Mouse (Mus musculus): Measurements from ENCODE around the gene Nanos3. TPM values are rescaled to one million over a fixed set of nuclear protein-coding genes. Genes with fewer than 3 reads are reported as not detected.

Nanos3 gene
- 1.2 and 1.8 TPM in 2 replicates for polyA plus RNA-seq (2014; fragmentation: Nextera tagmentation; extraction: Ambion mirVana)

DNA sequence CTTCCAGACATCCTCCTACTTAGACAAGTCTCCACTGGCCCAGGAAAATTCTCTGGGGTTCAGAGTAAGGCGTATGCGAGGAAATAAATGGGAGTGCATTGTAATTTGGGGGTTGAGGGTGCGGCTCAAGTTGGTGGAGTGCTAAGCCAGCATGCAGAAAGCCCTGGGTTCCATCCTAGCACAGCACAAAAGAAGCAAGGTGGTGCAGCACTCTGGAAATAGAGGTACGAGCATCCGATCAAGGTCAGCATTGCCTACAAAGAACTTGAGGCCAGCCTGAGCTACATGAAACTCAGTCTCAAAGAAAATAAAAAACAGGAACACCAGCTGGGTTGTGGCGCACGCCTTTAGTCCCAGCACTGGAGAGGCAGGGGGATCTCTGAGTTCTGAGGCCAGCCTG, at the start of gene Nanos3:
Nanos3 (minus strand) TSS at position 101 of the 400 bp plus-strand sequence.
- Histone ChIP-seq H3K4me3 (ENCODE audit: low read depth, low read length) (peak within 1 kb of the TSS; percentile 69), H3K27me3 (replicated peaks; ENCODE audit: control insufficient read depth, insufficient read depth, low read length) (peaks cover 25% of the 10 kb centered on the region), H3K4me2 (peak within 1 kb of the TSS; percentile 91), H3K9ac (ENCODE audit: low read depth, low read length) (peak within 1 kb of the TSS; percentile 82), H3K4me1 (replicated peaks; ENCODE audit: control insufficient read depth, insufficient read depth, low read length) (peaks cover 24% of the 10 kb centered on the region), H3K27ac (ENCODE audit: low read depth, low read length) (no peak within 1 kb of the TSS), H3K9me3 (ENCODE audit: control insufficient read depth, low read length) (no peaks in the 10 kb centered on the region), H3K36me3 (ENCODE audit: control insufficient read depth, insufficient read depth, low read length) (no peaks in the 10 kb centered on the region)
- no peak for DNase-seq (ENCODE audit: low spot score)
- 95% methylated on average over 7 of the region's 7 CpGs for WGBS
- ATAC-seq (replicated peaks; ENCODE audit: low FRiP score) = no peak

DNA sequence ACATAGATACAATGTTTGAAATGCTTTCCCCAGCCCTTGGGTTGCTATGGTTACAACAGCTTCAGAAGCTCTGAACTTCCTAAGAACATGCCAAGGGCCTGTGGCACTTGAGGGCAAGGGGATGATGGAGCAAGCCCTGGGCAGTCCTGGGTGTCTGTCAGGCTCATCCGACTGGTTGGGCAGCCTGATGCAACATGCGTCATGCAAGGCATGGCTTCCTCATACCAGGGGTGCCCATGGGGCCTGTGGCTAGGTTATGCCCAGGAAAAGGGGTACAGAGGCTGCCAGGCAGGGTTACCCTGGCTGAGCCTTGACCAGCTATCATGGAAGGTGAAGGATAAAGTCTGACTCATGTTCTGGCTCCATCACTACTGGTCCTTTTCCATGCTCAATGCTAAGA, 48.0 kb upstream of the Nanos3 start:
- ATAC-seq (replicated peaks; ENCODE audit: low FRiP score) = no peak
- Histone ChIP-seq H3K9ac (ENCODE audit: low read depth, low read length) (no peak overlapping the region), H3K36me3 (ENCODE audit: control insufficient read depth, insufficient read depth, low read length) (peaks cover 10% of the 10 kb centered on the region; the same call in 1 of the 2 replicates)

DNA sequence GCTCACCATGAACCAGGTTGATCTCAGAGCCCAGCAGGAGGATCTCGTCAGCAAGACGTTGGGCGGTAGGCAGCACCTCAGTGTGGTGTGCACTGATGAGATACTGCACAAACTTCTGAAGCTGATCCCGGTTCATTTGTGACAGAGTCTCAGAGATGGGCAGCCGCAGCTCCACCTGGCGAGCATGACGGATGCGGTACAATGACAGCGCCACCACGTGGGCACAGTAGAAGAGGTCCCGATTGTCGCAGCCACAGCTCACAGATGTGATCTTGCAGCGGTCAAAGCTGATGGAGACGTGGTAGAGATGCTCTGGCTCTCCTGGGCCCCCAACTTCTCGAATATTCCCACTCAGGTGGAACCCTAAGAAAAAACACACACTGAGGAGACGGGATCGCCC, 45.7 kb upstream of the Nanos3 start:
- no peak for ATAC-seq (replicated peaks; ENCODE audit: low FRiP score)
- Histone ChIP-seq H3K4me1 (replicated peaks; ENCODE audit: control insufficient read depth, insufficient read depth, low read length) (peaks cover 4% of the 10 kb centered on the region; the same call in 1 of the 2 replicates), H3K9ac (ENCODE audit: low read depth, low read length) (no peak overlapping the region), H3K4me2 (no peak overlapping the region), H3K4me3 (ENCODE audit: low read depth, low read length) (no peak overlapping the region), H3K9me3 (ENCODE audit: control insufficient read depth, low read length) (no peaks in the 10 kb centered on the region), H3K36me3 (ENCODE audit: control insufficient read depth, insufficient read depth, low read length) (peaks cover 17% of the 10 kb centered on the region; the same call in 1 of the 2 replicates), H3K27ac (ENCODE audit: low read depth, low read length) (no peak overlapping the region), H3K27me3 (replicated peaks; ENCODE audit: control insufficient read depth, insufficient read depth, low read length) (no peaks in the 10 kb centered on the region)
- DNase-seq (ENCODE audit: low spot score) = no peak
- 72% methylated on average over 17 of the region's 17 CpGs for WGBS

More for the DNA sequence above, 48.0 kb upstream of the Nanos3 start:
- DNase-seq (ENCODE audit: low spot score) = no peak
- WGBS = 80% methylated on average over 2 of the region's 2 CpGs
- Histone ChIP-seq H3K9me3 (ENCODE audit: control insufficient read depth, low read length) (no peaks in the 10 kb centered on the region), H3K4me3 (ENCODE audit: low read depth, low read length) (no peak overlapping the region), H3K27me3 (replicated peaks; ENCODE audit: control insufficient read depth, insufficient read depth, low read length) (no peaks in the 10 kb centered on the region), H3K4me2 (no peak overlapping the region), H3K27ac (ENCODE audit: low read depth, low read length) (no peak overlapping the region), H3K4me1 (replicated peaks; ENCODE audit: control insufficient read depth, insufficient read depth, low read length) (peaks cover 10% of the 10 kb centered on the region)

DNA sequence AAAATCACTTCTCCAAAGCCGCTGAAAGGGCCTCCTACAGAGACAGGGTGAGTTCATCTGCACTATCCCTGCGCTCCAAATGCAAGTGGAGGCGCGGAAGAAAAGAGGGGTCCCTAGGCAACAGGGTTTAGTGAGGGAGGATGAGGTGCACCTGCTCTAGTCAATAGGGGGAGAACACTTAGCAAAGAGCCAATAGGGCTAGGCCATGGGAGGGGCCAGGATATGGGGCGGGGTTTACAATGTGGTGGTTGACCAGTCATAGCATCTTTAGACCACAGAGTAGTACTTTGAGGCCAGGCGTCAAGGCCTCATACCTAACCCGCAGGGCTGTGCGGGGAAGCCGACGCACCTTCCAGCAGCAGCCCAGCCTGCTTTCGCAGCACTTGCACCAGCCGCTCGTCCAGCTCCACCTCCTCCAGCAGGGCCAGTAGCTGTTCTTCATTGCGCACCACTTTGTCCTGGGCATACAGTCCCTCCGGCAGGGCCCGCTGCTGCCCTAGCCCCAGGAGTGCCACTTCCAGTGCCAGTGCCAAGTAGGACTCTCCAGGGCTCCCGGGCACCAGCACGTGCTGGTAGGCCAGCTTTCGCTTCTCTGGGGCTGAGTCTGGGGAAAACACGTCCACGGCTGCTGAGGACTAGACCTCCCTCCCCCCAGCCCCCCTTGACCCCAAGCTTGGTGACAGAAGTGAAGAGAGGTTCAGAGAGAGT, 38.5 kb upstream of the Nanos3 start:
- Histone ChIP-seq H3K9me3 (ENCODE audit: control insufficient read depth, low read length) (no peaks in the 10 kb centered on the region), H3K36me3 (ENCODE audit: control insufficient read depth, insufficient read depth, low read length) (peaks cover 28% of the 10 kb centered on the region), H3K27me3 (replicated peaks; ENCODE audit: control insufficient read depth, insufficient read depth, low read length) (no peaks in the 10 kb centered on the region), H3K27ac (ENCODE audit: low read depth, low read length) (no peak overlapping the region), H3K9ac (ENCODE audit: low read depth, low read length) (no peak overlapping the region), H3K4me1 (replicated peaks; ENCODE audit: control insufficient read depth, insufficient read depth, low read length) (peaks cover 7% of the 10 kb centered on the region), H3K4me2 (no peak overlapping the region), H3K4me3 (ENCODE audit: low read depth, low read length) (no peak overlapping the region)
- WGBS = 83% methylated on average over 21 of the region's 21 CpGs
- DNase-seq (ENCODE audit: low spot score) (no peak), ATAC-seq (replicated peaks; ENCODE audit: low FRiP score) (peak; percentile 53; the same call in 1 of the 2 replicates)

DNA sequence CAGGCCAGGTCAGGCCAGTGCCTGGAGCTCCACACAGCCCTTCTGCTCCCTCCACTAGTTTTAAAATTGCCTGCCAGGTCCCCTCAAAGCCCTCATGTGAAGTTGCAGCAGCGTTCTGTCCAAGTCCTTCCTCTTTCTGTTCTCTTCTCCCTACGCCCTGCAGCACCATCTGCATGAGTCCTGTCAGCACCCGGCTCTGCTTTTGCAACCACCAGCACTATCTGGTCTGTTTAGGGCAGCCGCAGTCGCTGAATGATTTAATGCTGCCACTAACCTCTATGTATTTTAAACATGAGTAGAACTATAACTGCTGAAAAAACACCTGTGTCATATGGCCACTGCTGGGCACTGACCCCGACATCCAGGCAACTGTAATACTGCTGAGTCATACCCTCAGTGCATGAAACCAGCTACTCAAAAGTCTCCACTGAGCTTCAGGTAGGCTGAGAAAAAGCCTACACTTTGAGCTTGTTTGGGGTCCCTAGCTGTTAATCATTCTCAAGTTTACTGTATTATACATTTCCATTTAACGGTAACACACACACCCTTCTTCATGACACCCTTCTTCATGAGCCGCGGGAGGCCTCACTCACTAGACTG, 37.6 kb upstream of the Nanos3 start:
- DNase-seq (ENCODE audit: low spot score) (no peak), ATAC-seq (replicated peaks; ENCODE audit: low FRiP score) (no peak)
- Histone ChIP-seq H3K27me3 (replicated peaks; ENCODE audit: control insufficient read depth, insufficient read depth, low read length) (no peaks in the 10 kb centered on the region), H3K4me1 (replicated peaks; ENCODE audit: control insufficient read depth, insufficient read depth, low read length) (peaks cover 7% of the 10 kb centered on the region), H3K27ac (ENCODE audit: low read depth, low read length) (0 out of 2 replicates have a peak overlapping the region, but pooled peaks have one; percentile 1), H3K9me3 (ENCODE audit: control insufficient read depth, low read length) (no peaks in the 10 kb centered on the region), H3K9ac (ENCODE audit: low read depth, low read length) (no peak overlapping the region), H3K36me3 (ENCODE audit: control insufficient read depth, insufficient read depth, low read length) (peaks cover 21% of the 10 kb centered on the region), H3K4me3 (ENCODE audit: low read depth, low read length) (no peak overlapping the region), H3K4me2 (no peak overlapping the region)
- 68% methylated on average over 9 of the region's 9 CpGs for WGBS

DNA sequence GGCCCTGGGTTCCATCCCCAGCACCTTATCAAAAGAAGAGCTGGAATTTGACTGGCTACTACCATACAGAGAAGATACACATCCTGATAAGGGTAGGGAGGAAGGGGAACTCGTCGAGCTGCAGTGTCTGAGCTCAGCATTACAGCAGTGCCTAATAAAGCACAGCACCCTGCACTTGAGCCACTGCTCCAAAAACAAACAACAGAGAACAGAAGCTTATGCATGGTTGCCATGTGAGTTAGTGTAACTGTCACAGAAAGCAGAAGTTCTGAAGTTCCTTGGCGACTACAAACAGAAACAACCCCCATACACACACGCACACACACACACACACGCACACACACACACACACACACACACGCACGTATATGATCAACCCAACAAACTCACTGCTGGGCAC, 35.1 kb upstream of the Nanos3 start:
- no peak for DNase-seq (ENCODE audit: low spot score)
- H3K27me3 ChIP-seq (replicated peaks; ENCODE audit: control insufficient read depth, insufficient read depth, low read length) = no peaks in the 10 kb centered on the region
- H3K27ac ChIP-seq (ENCODE audit: low read depth, low read length) = no peak overlapping the region
- no peaks in the 10 kb centered on the region for H3K9me3 ChIP-seq (ENCODE audit: control insufficient read depth, low read length)
- ATAC-seq (replicated peaks; ENCODE audit: low FRiP score) = no peak
- no peak overlapping the region for H3K4me2 ChIP-seq
- no peak overlapping the region for H3K9ac ChIP-seq (ENCODE audit: low read depth, low read length)
- peaks cover 7% of the 10 kb centered on the region for H3K4me1 ChIP-seq (replicated peaks; ENCODE audit: control insufficient read depth, insufficient read depth, low read length)
- WGBS = 63% methylated on average over 7 of the region's 7 CpGs
- no peak overlapping the region for H3K4me3 ChIP-seq (ENCODE audit: low read depth, low read length)
- peaks cover 20% of the 10 kb centered on the region for H3K36me3 ChIP-seq (ENCODE audit: control insufficient read depth, insufficient read depth, low read length)

DNA sequence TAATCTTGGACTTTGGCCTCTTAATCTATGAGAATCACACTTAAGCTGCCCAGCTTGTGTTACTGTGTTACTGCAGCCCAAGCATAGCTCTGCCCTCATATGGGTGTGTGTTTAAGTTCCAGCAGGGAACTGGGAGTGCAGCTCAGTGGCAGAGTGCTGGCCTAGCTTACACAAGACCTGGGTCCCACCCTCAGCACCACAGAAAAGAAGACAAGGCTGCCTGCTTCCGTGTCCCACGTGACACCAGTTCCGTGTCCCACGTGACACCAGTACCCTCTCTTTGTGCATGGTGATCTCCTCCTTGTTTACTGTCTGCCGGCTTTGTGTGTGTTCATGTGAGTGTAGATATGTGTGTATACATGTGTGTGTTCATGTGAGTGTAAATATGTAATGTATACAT, 33.1 kb upstream of the Nanos3 start:
- peaks cover 9% of the 10 kb centered on the region for H3K36me3 ChIP-seq (ENCODE audit: control insufficient read depth, insufficient read depth, low read length)
- 94% methylated on average over 5 of the region's 5 CpGs for WGBS
- H3K4me2 ChIP-seq = no peak overlapping the region
- ATAC-seq (replicated peaks; ENCODE audit: low FRiP score) = no peak
- H3K9ac ChIP-seq (ENCODE audit: low read depth, low read length) = no peak overlapping the region
- H3K4me3 ChIP-seq (ENCODE audit: low read depth, low read length) = no peak overlapping the region
- no peak overlapping the region for H3K27ac ChIP-seq (ENCODE audit: low read depth, low read length)
- no peak for DNase-seq (ENCODE audit: low spot score)
- H3K4me1 ChIP-seq (replicated peaks; ENCODE audit: control insufficient read depth, insufficient read depth, low read length) = peaks cover 7% of the 10 kb centered on the region
- H3K9me3 ChIP-seq (ENCODE audit: control insufficient read depth, low read length) = no peaks in the 10 kb centered on the region
- H3K27me3 ChIP-seq (replicated peaks; ENCODE audit: control insufficient read depth, insufficient read depth, low read length) = no peaks in the 10 kb centered on the region

DNA sequence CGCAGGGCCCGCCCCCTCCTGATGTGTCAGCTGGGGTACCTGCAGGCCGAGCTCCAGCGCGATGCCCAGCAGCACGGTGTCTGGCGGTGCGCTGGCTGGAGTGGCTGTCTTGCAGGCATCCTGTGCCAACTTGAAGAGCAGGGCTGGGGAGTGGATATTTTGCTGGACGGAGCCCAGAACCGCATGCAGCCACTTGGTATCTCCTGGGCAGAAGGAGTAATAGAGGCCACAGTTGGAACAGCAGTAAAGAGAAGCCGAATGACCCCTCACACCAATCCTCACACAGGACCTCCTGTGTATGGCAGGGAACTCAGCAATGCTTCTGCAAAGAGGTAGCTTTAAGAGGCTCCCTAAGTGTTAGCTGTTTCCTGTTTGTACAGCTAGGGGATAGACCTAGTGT, 32.2 kb upstream of the Nanos3 start:
- no peak for ATAC-seq (replicated peaks; ENCODE audit: low FRiP score)
- WGBS = 95% methylated on average over 11 of the region's 11 CpGs
- no peak for DNase-seq (ENCODE audit: low spot score)
- Histone ChIP-seq H3K9ac (ENCODE audit: low read depth, low read length) (no peak overlapping the region), H3K4me2 (no peak overlapping the region), H3K36me3 (ENCODE audit: control insufficient read depth, insufficient read depth, low read length) (peaks cover 11% of the 10 kb centered on the region), H3K27me3 (replicated peaks; ENCODE audit: control insufficient read depth, insufficient read depth, low read length) (no peaks in the 10 kb centered on the region), H3K27ac (ENCODE audit: low read depth, low read length) (no peak overlapping the region), H3K4me1 (replicated peaks; ENCODE audit: control insufficient read depth, insufficient read depth, low read length) (0 out of 2 replicates have a peak, but pooled peaks cover 2% of the 10 kb centered on the region), H3K9me3 (ENCODE audit: control insufficient read depth, low read length) (no peaks in the 10 kb centered on the region), H3K4me3 (ENCODE audit: low read depth, low read length) (no peak overlapping the region)

DNA sequence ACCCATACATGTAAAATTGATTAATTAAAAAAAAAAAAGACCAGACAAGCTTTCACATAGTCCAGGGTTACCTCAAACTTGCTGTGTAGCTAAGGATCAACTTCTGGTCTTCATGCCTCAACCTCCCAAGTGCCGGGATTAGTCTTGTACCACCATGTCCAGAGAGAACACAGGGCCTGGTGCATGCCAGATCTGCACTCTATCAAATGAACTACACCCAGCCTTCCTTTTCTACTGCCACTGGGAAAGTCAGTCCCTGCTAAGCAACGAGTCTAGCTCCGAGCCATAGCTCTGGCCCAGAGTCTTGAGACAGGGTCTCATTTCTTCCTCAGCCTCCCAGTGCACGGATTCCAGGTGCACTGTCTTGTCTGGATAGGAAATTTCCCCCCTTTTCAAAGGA, 28.3 kb upstream of the Nanos3 start:
- WGBS = 85% methylated on average over 4 of the region's 4 CpGs
- no peak overlapping the region for H3K9ac ChIP-seq (ENCODE audit: low read depth, low read length)
- ATAC-seq (replicated peaks; ENCODE audit: low FRiP score) (no peak), DNase-seq (ENCODE audit: low spot score) (no peak)
- no peaks in the 10 kb centered on the region for H3K27me3 ChIP-seq (replicated peaks; ENCODE audit: control insufficient read depth, insufficient read depth, low read length)
- peaks cover 8% of the 10 kb centered on the region for H3K36me3 ChIP-seq (ENCODE audit: control insufficient read depth, insufficient read depth, low read length)
- H3K27ac ChIP-seq (ENCODE audit: low read depth, low read length) = no peak overlapping the region
- no peak overlapping the region for H3K4me2 ChIP-seq
- no peak overlapping the region for H3K4me3 ChIP-seq (ENCODE audit: low read depth, low read length)
- peaks cover 4% of the 10 kb centered on the region for H3K4me1 ChIP-seq (replicated peaks; ENCODE audit: control insufficient read depth, insufficient read depth, low read length)
- no peaks in the 10 kb centered on the region for H3K9me3 ChIP-seq (ENCODE audit: control insufficient read depth, low read length)

Data from liver, embryonic 11.5 days (tissue).